Mouse (Mus musculus) limb, embryonic 14.5 days (tissue): ENCODE measurements around the gene Fam110c. TPM values are rescaled to one million over a fixed set of nuclear protein-coding genes. Genes with fewer than 3 reads are reported as not detected.

Source experiments
- ATAC-seq: fragments of 200-750 bp; cut with Nextera tagmentation; 2 replicates; pipeline ENCODE4 v1.8.0; 2017; ENCODE audit warnings: low read depth, moderate number of reproducible peaks, moderate TSS enrichment; ENCODE audit not compliant: low FRiP score
- DNase-seq: peaks from one replicate; pipeline ENCODE4 v3.0.0-alpha.2; 2015; ENCODE audit warnings: low spot score
- H3K27ac ChIP-seq: fragments of 300-500 bp; sonication (generic); replicated peaks from 2 replicates; pipeline ENCODE4 v1.5.1; 2014; ENCODE audit warnings: low read depth, mild to moderate bottlenecking, low read length, moderate library complexity, mixed read lengths
- H3K27me3 ChIP-seq: fragments of 300-500 bp; sonication (generic); 2 replicates; pipeline ENCODE4 v1.6.1; 2014; ENCODE audit warnings: low read length, mixed read lengths; ENCODE audit not compliant: control insufficient read depth, insufficient read depth
- H3K36me3 ChIP-seq: fragments of 300-500 bp; sonication (generic); 2 replicates; pipeline ENCODE4 v1.6.1; 2014; ENCODE audit warnings: mild to moderate bottlenecking, low read length, moderate library complexity, mixed read lengths; ENCODE audit not compliant: control insufficient read depth, insufficient read depth
- H3K4me1 ChIP-seq: fragments of 300-500 bp; sonication (generic); 2 replicates; pipeline ENCODE4 v1.6.1; 2014; ENCODE audit warnings: antibody characterized with exemption, low read length, mixed read lengths; ENCODE audit not compliant: control insufficient read depth, insufficient read depth
- H3K4me2 ChIP-seq: fragments of 300-500 bp; sonication (generic); replicated peaks from 2 replicates; pipeline ENCODE4 v1.6.1; 2014; ENCODE audit warnings: low read depth, mild to moderate bottlenecking, low read length, moderate library complexity; ENCODE audit not compliant: severe bottlenecking
- H3K4me3 ChIP-seq: fragments of 300-500 bp; sonication (generic); replicated peaks from 2 replicates; pipeline ENCODE4 v1.5.1; 2014; ENCODE audit warnings: low read length
- H3K9ac ChIP-seq: fragments of 300-500 bp; sonication (generic); 2 replicates; pipeline ENCODE4 v1.6.1; 2014; ENCODE audit warnings: mild to moderate bottlenecking, low read depth, low read length, moderate library complexity; ENCODE audit not compliant: severe bottlenecking
- H3K9me3 ChIP-seq: fragments of 300-500 bp; sonication (generic); 2 replicates; pipeline ENCODE4 v1.6.1; 2016; ENCODE audit warnings: low read length; ENCODE audit not compliant: control insufficient read depth
- POLR2A ChIP-seq: fragments of 200-500 bp; IDR thresholded peaks from 2 replicates; pipeline ENCODE4 v1.8.0; 2012; ENCODE audit warnings: inconsistent platforms, mild to moderate bottlenecking, moderate library complexity, borderline replicate concordance; ENCODE audit not compliant: insufficient read depth, insufficient read length; ENCODE audit errors: extremely low read depth
- WGBS: fragments of 180-500 bp; shearing (Covaris S2); extraction: QIAGEN DNeasy Blood & Tissue Kit; methylation state at CpG from one replicate; pipeline ENCODE4 v1.1.7; 2014; 5-methylcytosine and 5-hydroxymethylcytosine counted together
- polyA plus RNA-seq, 2 experiments: library from polyadenylated mRNA; depleted of rRNA in 1 of 2; stranded (reverse) in 1 of 2; unstranded in 1 of 2; fragments of >200 nt; fragmentation: Nextera tagmentation in 1 of 2; extraction: Ambion mirVana in 1 of 2; gene quantifications; 2 replicates each; pipeline versions ENCODE4 v1.2.1 to v1.2.3; 2012 to 2014

Gene Fam110c
- polyA plus RNA-seq, 2 experiments: 0.09 to 0.40 TPM

GRCm38 (mm10) chr12:31078030-31078429, 4.4 kb downstream of the Fam110c start:
- TF ChIP-seq POLR2A: no peak
- Histone ChIP-seq H3K27ac (no peak overlapping the region), H3K9me3 (no peaks in the 10 kb centered on the region), H3K4me3 (no peak overlapping the region), H3K36me3 (no peaks in the 10 kb centered on the region), H3K9ac (no peak overlapping the region), H3K4me2 (no peak overlapping the region), H3K4me1 (no peaks in the 10 kb centered on the region), H3K27me3 (peaks cover 26% of the 10 kb centered on the region)
- no peak for DNase-seq
- ATAC-seq: no peak
- WGBS: 61% methylated on average over 4 of the region's 4 CpGs

- Histone ChIP-seq H3K27me3 (peaks cover 8% of the 10 kb centered on the region), H3K9ac (no peak overlapping the region), H3K4me2 (no peak overlapping the region), H3K4me1 (no peaks in the 10 kb centered on the region), H3K36me3 (no peaks in the 10 kb centered on the region), H3K4me3 (no peak overlapping the region), H3K9me3 (no peaks in the 10 kb centered on the region), H3K27ac (no peak overlapping the region)
- no peak for DNase-seq
- WGBS: 57% methylated on average over 6 of the region's 6 CpGs
- no peak for TF ChIP-seq POLR2A
- no peak for ATAC-seq
These were observed 6.7 kb downstream of the Fam110c start for GRCm38 (mm10) chr12:31080352-31080751.

GRCm38 (mm10) chr12:31080890-31081554, 7.4 kb downstream of the Fam110c start:
- DNase-seq (no peak), ATAC-seq (no peak)
- Histone ChIP-seq H3K4me3 (no peak overlapping the region), H3K36me3 (no peaks in the 10 kb centered on the region), H3K27ac (no peak overlapping the region), H3K9me3 (no peaks in the 10 kb centered on the region), H3K4me1 (no peaks in the 10 kb centered on the region), H3K4me2 (no peak overlapping the region), H3K9ac (no peak overlapping the region), H3K27me3 (peaks cover 1% of the 10 kb centered on the region)
- no peak for TF ChIP-seq POLR2A
- WGBS: 83% methylated on average over 6 of the region's 6 CpGs

- DNase-seq: no peak
- Histone ChIP-seq H3K4me1 (no peaks in the 10 kb centered on the region), H3K27me3 (no peaks in the 10 kb centered on the region), H3K9me3 (no peaks in the 10 kb centered on the region), H3K36me3 (no peaks in the 10 kb centered on the region), H3K4me2 (no peak overlapping the region), H3K4me3 (no peak overlapping the region), H3K9ac (no peak overlapping the region), H3K27ac (no peak overlapping the region)
- whole genome bisulfite sequencing: 74% methylated on average over 4 of the region's 4 CpGs
- TF ChIP-seq POLR2A: no peak
- no peak for ATAC-seq
These were observed 9.3 kb downstream of the Fam110c start for GRCm38 (mm10) chr12:31083007-31083406.

GRCm38 (mm10) chr12:31083407-31083806, 9.7 kb downstream of the Fam110c start:
- Histone ChIP-seq H3K27me3 (no peaks in the 10 kb centered on the region), H3K4me1 (no peaks in the 10 kb centered on the region), H3K9ac (no peak overlapping the region), H3K27ac (no peak overlapping the region), H3K36me3 (no peaks in the 10 kb centered on the region), H3K9me3 (no peaks in the 10 kb centered on the region), H3K4me3 (no peak overlapping the region), H3K4me2 (no peak overlapping the region)
- DNase-seq: no peak
- WGBS: 76% methylated on average over 4 of the region's 4 CpGs
- no peak for TF ChIP-seq POLR2A
- no peak for ATAC-seq

GRCm38 (mm10) chr12:31087060-31087459, 13.4 kb downstream of the Fam110c start:
- WGBS: 84% methylated on average over 4 of the region's 4 CpGs
- H3K9ac ChIP-seq: no peak overlapping the region
- H3K36me3 ChIP-seq: no peaks in the 10 kb centered on the region
- no peak overlapping the region for H3K4me3 ChIP-seq
- no peaks in the 10 kb centered on the region for H3K4me1 ChIP-seq
- no peaks in the 10 kb centered on the region for H3K9me3 ChIP-seq
- no peak for TF ChIP-seq POLR2A
- H3K4me2 ChIP-seq: no peak overlapping the region
- ATAC-seq (no peak), DNase-seq (no peak)
- no peak overlapping the region for H3K27ac ChIP-seq
- H3K27me3 ChIP-seq: no peaks in the 10 kb centered on the region
